Mouse (Mus musculus) embryo, embryonic 10 days (tissue): Measurements from ENCODE around the gene B230118H07Rik.

Experiments used
- DNase-seq: peaks from one replicate; pipeline ENCODE4 v3.0.0-alpha.2; 2015; ENCODE audit warnings: low spot score

Gene B230118H07Rik

GRCm38 (mm10) chr2:101638979-101639839 lies 10.1 kb downstream of the B230118H07Rik start:
- peak; percentile 56 for DNase-seq

GRCm38 (mm10) chr2:101628297-101629236 lies 20.8 kb downstream of the B230118H07Rik start:
- peak; percentile 97 for DNase-seq

GRCm38 (mm10) chr2:101627227-101627626 lies 22.1 kb downstream of the B230118H07Rik start:
- no peak for DNase-seq

DNA sequence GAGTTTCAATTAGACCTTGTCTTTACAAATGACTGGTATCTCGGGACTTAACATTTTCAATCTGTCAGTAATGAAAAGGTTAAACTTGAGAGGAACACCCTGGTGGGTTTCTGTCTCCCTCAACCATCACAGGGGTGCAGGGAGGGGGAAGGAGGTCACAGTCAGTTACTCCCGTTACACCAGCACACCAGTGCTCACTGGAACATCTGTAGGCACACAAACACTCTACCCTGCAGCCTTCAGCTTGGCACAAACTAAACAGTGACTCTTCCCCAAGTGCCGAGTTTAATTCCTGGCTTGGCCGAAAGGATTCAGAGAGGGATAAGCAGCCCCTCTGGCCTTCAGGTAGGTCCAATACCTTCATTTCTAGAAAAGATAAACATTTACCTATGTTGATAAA lies 24.8 kb downstream of the B230118H07Rik start, which contains the start of gene Rag2:
Rag2 (plus strand) TSS at position 193 of the 400 bp plus-strand sequence.
- no peak for DNase-seq

- no peak for DNase-seq
Measured at GRCm38 (mm10) chr2:101624011-101624410, 25.3 kb downstream of the B230118H07Rik start.

- no peak for DNase-seq
Measured at GRCm38 (mm10) chr2:101623042-101623441, 26.3 kb downstream of the B230118H07Rik start.

- no peak for DNase-seq
Measured at GRCm38 (mm10) chr2:101621611-101622010, 27.7 kb downstream of the B230118H07Rik start.

- DNase-seq: no peak
Measured at GRCm38 (mm10) chr2:101620899-101621298, 28.4 kb downstream of the B230118H07Rik start.

- no peak for DNase-seq
Measured at GRCm38 (mm10) chr2:101618373-101618772, 31.0 kb downstream of the B230118H07Rik start.

DNA sequence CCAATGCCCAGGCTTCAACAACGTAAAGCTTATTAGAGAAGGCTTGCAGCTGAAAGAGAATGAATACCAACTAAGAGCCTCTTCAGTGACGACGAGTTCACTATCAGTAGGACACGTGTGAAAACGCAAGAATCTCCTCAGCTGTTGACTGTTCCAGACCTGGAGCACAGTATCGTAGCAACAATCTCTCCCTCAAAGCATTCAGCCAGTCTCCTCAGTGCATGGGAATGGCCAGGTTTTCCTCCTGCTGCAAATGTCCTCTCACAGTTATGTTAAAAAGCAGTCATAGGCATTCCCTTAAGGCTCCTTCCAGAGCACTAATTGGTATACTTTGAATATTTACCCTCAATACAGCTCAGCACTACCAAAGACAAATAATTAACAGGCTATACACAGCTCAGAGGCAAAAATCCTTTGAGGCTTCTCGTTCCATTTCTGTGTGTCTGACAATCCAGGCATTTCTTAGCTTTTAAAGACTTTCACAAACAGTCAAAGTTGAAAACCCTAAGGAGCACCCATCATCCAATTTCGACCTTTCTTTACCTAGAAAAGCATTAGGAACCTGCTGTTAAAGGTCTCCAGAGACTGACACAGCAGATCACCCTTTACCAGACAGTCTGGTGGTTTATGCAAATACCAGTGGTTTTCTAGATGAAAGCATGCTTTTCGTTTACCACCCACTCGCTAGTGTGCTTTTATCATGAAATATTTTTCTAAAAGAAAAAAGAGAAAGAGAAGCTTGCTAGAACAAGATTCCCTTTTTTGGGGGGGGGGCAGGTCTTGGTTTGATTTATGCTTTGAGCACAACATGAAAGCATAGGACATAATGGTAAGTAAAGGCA lies 33.6 kb downstream of the B230118H07Rik start:
- no peak for DNase-seq

DNA sequence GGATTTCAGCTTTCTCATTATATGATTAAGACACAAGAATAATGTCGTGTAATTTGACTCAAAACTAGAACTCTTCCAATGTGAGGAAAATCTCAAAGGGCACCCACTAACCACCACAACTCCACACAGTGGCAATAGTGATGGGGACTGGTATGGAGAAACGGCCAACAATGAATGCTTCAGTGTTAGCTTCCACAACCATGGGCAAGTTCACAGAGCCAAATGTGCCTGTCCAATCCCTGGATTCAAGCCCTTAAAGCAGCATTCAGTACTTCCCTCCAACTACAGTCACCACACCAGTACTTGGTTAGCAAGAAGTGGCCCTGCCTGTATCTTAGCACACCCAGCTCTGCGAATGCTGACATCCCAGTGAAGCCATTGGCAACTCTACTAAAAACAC lies 38.5 kb downstream of the B230118H07Rik start:
- no peak for DNase-seq

GRCm38 (mm10) chr2:101608232-101608894 lies 41.0 kb downstream of the B230118H07Rik start:
- DNase-seq: no peak

DNA sequence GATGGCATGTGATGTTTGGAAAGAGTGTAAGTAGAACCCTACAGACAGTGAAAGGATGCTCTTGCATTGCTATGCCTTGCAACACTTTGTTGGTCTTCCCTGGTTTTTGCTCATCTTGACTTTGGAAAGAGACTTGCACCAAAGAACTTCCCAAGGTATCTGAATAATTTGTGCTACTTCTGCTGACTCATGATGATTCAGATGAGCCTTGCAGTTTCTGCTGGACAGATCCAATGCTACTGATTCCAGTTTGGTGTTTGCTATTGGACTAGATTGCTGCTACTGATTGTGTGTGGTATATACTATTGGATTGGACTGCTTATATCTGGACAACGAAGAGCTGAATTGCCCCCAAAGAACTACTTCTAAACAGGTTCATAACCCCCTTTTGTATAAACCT lies 46.2 kb downstream of the B230118H07Rik start:
- no peak for DNase-seq

DNA sequence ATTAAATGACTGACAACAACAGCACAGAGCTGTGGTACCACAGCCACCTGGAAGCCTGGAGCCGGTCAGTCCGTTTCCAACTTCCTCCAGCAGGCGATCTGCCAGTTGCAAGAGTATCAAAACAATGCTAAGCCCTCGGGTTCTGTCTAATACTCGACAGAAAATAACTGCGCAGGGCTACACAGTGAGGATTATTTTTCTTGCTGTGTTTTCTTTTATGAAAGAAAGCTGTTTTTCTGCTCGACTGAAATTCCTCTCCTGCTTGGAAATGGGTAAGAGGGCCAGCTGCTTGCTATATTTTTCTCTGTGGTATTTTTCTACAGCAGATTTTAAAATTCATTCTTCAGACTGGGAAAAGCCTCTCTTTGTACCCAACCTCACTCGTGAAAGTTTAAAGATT lies 48.6 kb downstream of the B230118H07Rik start:
- DNase-seq: peak; percentile 35

- no peak for DNase-seq
Measured at GRCm38 (mm10) chr2:101598190-101599181, 50.8 kb downstream of the B230118H07Rik start.

- no peak for DNase-seq
Measured at GRCm38 (mm10) chr2:101597186-101597585, 52.1 kb downstream of the B230118H07Rik start.

- no peak for DNase-seq
Measured at GRCm38 (mm10) chr2:101594681-101595080, 54.7 kb downstream of the B230118H07Rik start.

- DNase-seq: no peak
Measured at GRCm38 (mm10) chr2:101592886-101593285, 56.4 kb downstream of the B230118H07Rik start.

- peak; percentile 74 for DNase-seq
Measured at GRCm38 (mm10) chr2:101592023-101592841, 57.1 kb downstream of the B230118H07Rik start.
